Mouse (Mus musculus): Measurements from ENCODE around the gene Acod1.

DNA sequence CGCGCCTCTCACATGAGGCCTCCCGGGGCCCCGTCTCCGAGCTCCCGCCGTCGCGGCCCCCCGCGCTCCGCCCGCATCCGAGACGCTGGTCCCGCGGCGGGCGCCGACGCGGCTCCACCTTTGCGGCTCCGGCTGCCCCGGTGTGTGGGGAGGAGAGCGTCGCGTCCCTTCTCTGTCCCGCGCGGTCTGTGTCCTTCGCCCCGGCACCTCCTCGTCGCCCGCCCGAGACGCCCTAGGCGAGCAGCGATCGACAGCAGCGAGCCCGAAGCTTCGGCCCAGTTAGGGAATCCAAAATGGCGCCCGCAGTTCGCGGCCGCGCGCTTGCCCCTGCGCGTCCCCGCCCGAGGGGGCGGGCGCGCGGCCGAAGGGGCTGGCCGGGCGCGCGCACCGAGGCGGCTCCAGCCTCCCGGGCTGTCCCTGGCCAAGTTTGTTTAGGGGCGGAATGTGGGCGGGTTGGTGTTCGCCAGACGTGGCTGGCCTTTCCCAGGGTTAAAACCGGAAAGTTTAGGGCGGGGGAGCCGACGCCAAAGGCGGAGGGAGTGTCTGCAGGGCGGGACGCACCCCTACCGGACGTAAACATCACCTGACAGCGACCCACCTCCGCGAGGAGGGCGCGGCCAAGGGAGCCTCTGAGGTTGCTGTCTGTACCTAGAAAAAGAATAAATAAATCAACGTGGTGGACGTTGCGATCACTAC lies 52.6 kb downstream of the Acod1 start, which contains the start of gene Fbxl3:
- TF ChIP-seq EP300 (IDR thresholded peaks at IDR 0.05) = peak; percentile 50; the same call in 1 of the 2 replicates
- TF ChIP-seq CTCF (IDR thresholded peaks at IDR 0.05) = no peak
